Mouse (Mus musculus) liver, embryonic 14.5 days (tissue): ENCODE measurements around the gene Alox12. TPM values are rescaled to one million over a fixed set of nuclear protein-coding genes. Genes with fewer than 3 reads are reported as not detected.

ENCODE experiments used
- ATAC-seq: fragments of 200-750 bp; cut with Nextera tagmentation; 2 replicates; pipeline ENCODE4 v1.8.0; 2017; ENCODE audit warnings: moderate number of reproducible peaks, mild to moderate bottlenecking, moderate library complexity; ENCODE audit not compliant: insufficient read depth
- DNase-seq, 3 experiments: peaks; one replicate each; pipeline ENCODE4 v3.0.0-alpha.2; 2012 to 2013; ENCODE audit warnings: low read depth in 3 of 3, low spot score in 3 of 3
- H3K27ac ChIP-seq: fragments of 300-500 bp; sonication (generic); 2 replicates; pipeline ENCODE4 v1.5.1; 2014; ENCODE audit warnings: moderate library complexity, mild to moderate bottlenecking, control low read depth, inconsistent platforms
- H3K27me3 ChIP-seq: fragments of 300-500 bp; sonication (generic); 2 replicates; pipeline ENCODE4 v1.6.1; 2014; ENCODE audit warnings: mild to moderate bottlenecking, low read length, moderate library complexity; ENCODE audit not compliant: control insufficient read depth, insufficient read depth
- H3K36me3 ChIP-seq: fragments of 300-500 bp; sonication (generic); replicated peaks from 2 replicates; pipeline ENCODE4 v1.6.1; 2014; ENCODE audit warnings: low read depth; ENCODE audit not compliant: control insufficient read depth, insufficient read depth
- H3K4me1 ChIP-seq, 2 experiments: fragments of 200-500 bp in 1 of 2; fragments of 300-500 bp in 1 of 2; sonication (generic) in 1 of 2; replicated peaks; 2 replicates each; pipeline ENCODE4 v1.6.1; 2012 to 2014; ENCODE audit warnings: antibody characterized with exemption in 1 of 2, inconsistent platforms in 1 of 2, low read length in 1 of 2; ENCODE audit not compliant: control insufficient read depth in 2 of 2, insufficient read depth in 2 of 2
- H3K4me2 ChIP-seq: fragments of 300-500 bp; sonication (generic); 2 replicates; pipeline ENCODE4 v1.6.1; 2014; ENCODE audit warnings: low read depth, mild to moderate bottlenecking, control low read depth, moderate library complexity
- H3K4me3 ChIP-seq, 2 experiments: fragments of 200-500 bp in 1 of 2; fragments of 300-500 bp in 1 of 2; sonication (generic) in 1 of 2; 2 replicates each; pipeline ENCODE4 v1.5.1; 2012 to 2014; ENCODE audit warnings: low read depth in 2 of 2, low read length in 2 of 2, mild to moderate bottlenecking in 2 of 2, control low read depth in 1 of 2, inconsistent platforms in 1 of 2, moderate library complexity in 1 of 2; ENCODE audit not compliant: insufficient read depth in 1 of 2
- H3K9ac ChIP-seq: fragments of 300-500 bp; sonication (generic); replicated peaks from 2 replicates; pipeline ENCODE4 v1.6.1; 2014; ENCODE audit warnings: mild to moderate bottlenecking, control low read depth, moderate library complexity
- H3K9me3 ChIP-seq: fragments of 300-500 bp; sonication (generic); 2 replicates; pipeline ENCODE4 v1.6.1; 2016; ENCODE audit warnings: low read length, mixed read lengths; ENCODE audit not compliant: control insufficient read depth
- CTCF ChIP-seq: IDR thresholded peaks from 2 replicates; pipeline ENCODE4 v1.5.1; 2016; ENCODE audit warnings: antibody characterized with exemption, low read depth, control low read depth
- EP300 ChIP-seq: IDR thresholded peaks from 2 replicates; pipeline ENCODE4 v1.6.1; 2016; ENCODE audit warnings: antibody characterized with exemption, low read depth
- WGBS: fragments of 180-500 bp; shearing (Covaris S2); extraction: QIAGEN DNeasy Blood & Tissue Kit; methylation state at CpG from one replicate; pipeline ENCODE4 v1.1.7; 2014; ENCODE audit not compliant: insufficient replicate concordance; 5-methylcytosine and 5-hydroxymethylcytosine counted together
- polyA plus RNA-seq, 2 experiments: library from polyadenylated mRNA; depleted of rRNA in 1 of 2; stranded (reverse) in 1 of 2; unstranded in 1 of 2; fragments of >200 nt; fragmentation: Nextera tagmentation in 1 of 2; extraction: Ambion mirVana in 1 of 2; gene quantifications; 2 replicates each; pipeline versions ENCODE4 v1.2.1 to v1.2.3; 2012 to 2014

The Alox12 gene
- polyA plus RNA-seq, 2 experiments: 11.2 to 13.6 TPM

DNA sequence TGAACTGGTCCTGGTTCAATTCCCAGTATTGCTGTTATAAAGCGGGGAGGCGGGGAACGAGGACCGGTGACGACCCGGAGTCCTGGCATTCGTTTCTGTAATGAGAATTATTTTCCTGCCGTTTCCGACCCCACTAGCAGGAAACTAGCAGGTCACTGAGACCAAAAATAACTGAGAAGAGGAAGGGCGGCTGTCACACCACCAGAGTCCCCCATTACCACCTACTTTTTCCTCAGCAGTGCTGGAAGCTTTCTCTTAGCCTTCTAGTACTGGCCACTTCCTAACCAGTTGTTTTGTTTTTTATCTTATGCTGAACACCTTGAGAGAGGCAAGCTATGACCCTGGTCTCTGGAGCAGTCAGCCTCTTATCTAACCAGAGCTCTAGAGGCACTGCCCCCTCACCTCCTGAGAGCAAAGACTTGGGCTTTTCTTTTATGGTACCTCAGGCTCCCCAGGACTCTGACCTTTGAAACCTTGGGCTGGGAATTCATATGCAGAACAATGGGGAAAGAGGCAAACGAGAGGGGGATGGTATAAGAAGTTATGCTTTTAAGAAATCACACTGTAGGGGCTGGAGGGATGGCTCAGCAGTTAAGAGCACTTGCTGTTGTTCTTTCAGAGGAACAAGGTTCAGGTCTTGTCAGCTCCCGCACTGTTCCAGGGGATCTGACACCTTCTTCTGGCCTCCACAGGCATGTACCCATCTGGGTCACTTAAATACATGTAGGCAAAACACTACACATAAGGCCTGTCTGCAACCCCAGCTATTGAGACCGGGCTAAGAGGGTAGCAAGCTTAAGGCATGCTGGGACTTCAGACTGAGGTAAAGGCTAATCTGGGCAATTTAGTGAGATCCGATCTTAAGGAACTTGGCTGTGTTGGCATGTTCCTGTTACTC lies 33.3 kb downstream of the Alox12 start:
- TF ChIP-seq CTCF (no peak), EP300 (peak; percentile 84)

DNA sequence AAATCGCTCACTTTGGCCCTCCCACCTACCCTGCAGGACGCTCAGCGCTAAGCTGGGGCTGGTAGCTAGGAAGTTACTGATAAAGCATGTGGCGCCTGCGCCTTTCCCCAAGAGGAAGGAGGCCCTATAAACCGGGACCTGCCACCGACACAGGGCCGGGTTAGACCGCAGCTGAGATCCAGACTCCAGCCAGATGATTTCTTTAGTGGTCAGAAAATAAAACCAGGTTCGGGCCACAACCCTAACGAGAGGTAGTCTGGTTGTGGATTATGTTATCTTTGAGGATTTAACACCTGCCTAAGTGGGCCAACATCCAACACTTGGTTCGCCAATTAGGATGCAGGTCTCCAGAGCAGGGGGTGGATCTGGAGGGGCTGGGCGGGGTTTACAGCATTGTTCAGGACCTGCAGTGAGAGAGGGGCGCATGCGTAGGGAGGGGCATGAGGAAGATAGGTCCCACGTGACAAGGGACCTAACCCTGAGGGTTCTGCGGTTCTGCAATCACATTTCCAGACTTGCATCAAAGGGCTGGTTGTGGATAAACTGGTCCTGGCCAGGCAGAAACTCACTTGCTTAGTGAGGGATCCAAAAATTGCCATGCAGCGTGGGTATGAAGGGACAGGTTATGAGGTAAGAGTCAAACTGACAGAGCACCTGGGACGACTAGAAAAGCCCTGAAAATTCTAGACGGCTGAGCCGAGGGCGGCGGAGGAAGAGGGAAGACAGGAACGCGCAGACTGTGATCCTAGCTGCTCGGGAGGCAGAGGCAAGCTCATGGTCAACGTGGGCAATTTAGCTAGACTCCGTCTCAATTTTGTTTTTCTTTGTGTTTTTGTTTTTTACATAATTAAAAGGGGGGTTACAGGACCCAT lies 34.2 kb downstream of the Alox12 start, which contains the start of gene Slc16a13:
Slc16a13 (minus strand) TSS at position 334 of the 872 bp plus-strand sequence.
- Histone ChIP-seq H3K4me2 (peak within 1 kb of the TSS; percentile 98), H3K36me3 (no peaks in the 10 kb centered on the region), H3K27ac (peak within 1 kb of the TSS; percentile 99), H3K9ac (peak within 1 kb of the TSS; percentile 96), H3K27me3 (peaks cover 5% of the 10 kb centered on the region), H3K4me1 (peaks cover 18 to 26% of the 10 kb centered on the region in 2 experiments), H3K4me3 (peak within 1 kb of the TSS; percentile 79 to 81), H3K9me3 (no peaks in the 10 kb centered on the region)
- under 1% methylated on average over 28 of the region's 28 CpGs for WGBS
- TF ChIP-seq EP300 (peak; percentile 39), CTCF (no peak)
- ATAC-seq: peak; percentile 85
- peak; percentile 93 to 94 (median 93) for DNase-seq

More for the DNA sequence above, 33.3 kb downstream of the Alox12 start:
- ATAC-seq: peak; percentile 84
- Histone ChIP-seq H3K4me1 (peaks cover 25 to 33% of the 10 kb centered on the region in 2 experiments), H3K27me3 (peaks cover 5% of the 10 kb centered on the region), H3K36me3 (no peaks in the 10 kb centered on the region), H3K9ac (peak overlapping the region; percentile 96), H3K9me3 (no peaks in the 10 kb centered on the region), H3K27ac (peak overlapping the region; percentile 99), H3K4me3 (peak overlapping the region; percentile 79 to 81), H3K4me2 (peak overlapping the region; percentile 98)
- WGBS: 1% methylated on average over 14 of the region's 14 CpGs
- DNase-seq: peak; percentile 79 to 83 (median 82)

DNA sequence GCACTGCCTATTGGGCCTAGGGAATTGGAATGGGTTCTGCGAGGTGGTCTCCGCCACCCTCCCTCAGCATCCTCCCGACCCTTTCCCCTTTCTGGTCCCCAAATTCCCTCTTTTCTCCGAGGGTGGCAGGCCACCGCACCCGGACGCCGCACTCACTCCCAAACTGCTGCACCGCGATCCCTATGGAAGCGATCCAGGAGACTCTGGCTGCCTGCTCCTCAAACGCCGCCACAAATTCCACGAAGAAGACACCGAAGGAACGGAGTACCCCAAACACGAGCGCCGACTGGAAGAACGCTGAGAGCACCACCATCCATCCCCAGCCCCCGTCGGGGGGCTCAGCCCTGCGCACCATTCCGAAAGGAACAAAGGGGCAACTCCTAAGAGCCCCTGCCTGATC lies 34.8 kb downstream of the Alox12 start:
- ATAC-seq: no peak
- H3K9ac ChIP-seq: peak overlapping the region; percentile 96
- H3K4me1 ChIP-seq: peaks cover 18 to 26% of the 10 kb centered on the region in 2 experiments
- H3K9me3 ChIP-seq: no peaks in the 10 kb centered on the region
- peak overlapping the region; percentile 98 for H3K4me2 ChIP-seq
- no peaks in the 10 kb centered on the region for H3K36me3 ChIP-seq
- 2% methylated on average over 24 of the region's 24 CpGs for WGBS
- TF ChIP-seq CTCF (no peak; the same call in 1 of the 2 replicates), EP300 (no peak)
- H3K4me3 ChIP-seq: peak overlapping the region; percentile 79 to 81
- peaks cover 12% of the 10 kb centered on the region for H3K27me3 ChIP-seq
- H3K27ac ChIP-seq: peak overlapping the region; percentile 99
- no peak for DNase-seq

DNA sequence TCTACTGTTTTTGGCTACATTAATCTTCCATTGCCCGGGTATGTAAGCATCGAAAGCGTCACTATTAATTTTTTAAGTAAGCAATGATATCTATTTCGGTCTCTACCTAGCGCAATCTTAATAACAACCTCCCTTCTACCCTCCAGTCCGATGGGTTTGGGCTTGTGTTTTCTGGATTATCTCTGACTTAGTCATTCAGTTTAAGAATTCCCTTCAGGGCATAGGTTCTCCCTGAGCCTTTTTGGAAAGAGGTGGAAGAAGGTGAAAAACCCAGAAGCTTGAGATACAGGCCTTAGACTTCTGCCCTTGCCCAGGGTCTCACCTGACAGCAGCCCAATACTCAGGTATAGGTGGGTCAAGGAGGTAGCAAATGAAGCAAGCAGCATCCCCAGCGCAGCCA lies 35.3 kb downstream of the Alox12 start:
- peak overlapping the region; percentile 98 for H3K4me2 ChIP-seq
- ATAC-seq (no peak), DNase-seq (no peak)
- no peaks in the 10 kb centered on the region for H3K9me3 ChIP-seq
- peaks cover 16% of the 10 kb centered on the region for H3K27me3 ChIP-seq
- peak overlapping the region; percentile 79 to 81 for H3K4me3 ChIP-seq
- no peaks in the 10 kb centered on the region for H3K36me3 ChIP-seq
- WGBS: 52% methylated on average over 7 of the region's 7 CpGs
- H3K9ac ChIP-seq: peak overlapping the region; percentile 96
- no peak for TF ChIP-seq CTCF
- no peak for TF ChIP-seq EP300
- H3K4me1 ChIP-seq: peaks cover 18 to 26% of the 10 kb centered on the region in 2 experiments
- peak overlapping the region; percentile 99 for H3K27ac ChIP-seq
